Mouse (Mus musculus) hindbrain, embryonic 11.5 days (tissue): ENCODE results near the gene Zfp558. TPM values are rescaled to one million over a fixed set of nuclear protein-coding genes. Genes with fewer than 3 reads are reported as not detected.
"Not testable (repeated sequence)": the region's sequence is repeated elsewhere in the genome, so short reads cannot be mapped to it uniquely, and the experiment has no call there.

ENCODE experiments used
- ATAC-seq: fragments of 200-750 bp; cut with Nextera tagmentation; 2 replicates; pipeline ENCODE4 v1.8.0; 2017; ENCODE audit warnings: mild to moderate bottlenecking, moderate TSS enrichment, moderate library complexity; ENCODE audit not compliant: low FRiP score
- DNase-seq: peaks from one replicate; pipeline ENCODE4 v3.0.0-alpha.2; 2015; ENCODE audit warnings: low spot score
- H3K27ac ChIP-seq: fragments of 300-500 bp; sonication (generic); 2 replicates; pipeline ENCODE4 v1.5.1; 2014; ENCODE audit warnings: mild to moderate bottlenecking, low read depth, low read length
- H3K27me3 ChIP-seq: fragments of 300-500 bp; sonication (generic); 2 replicates; pipeline ENCODE4 v1.6.1; 2014; ENCODE audit warnings: mild to moderate bottlenecking, low read length, moderate library complexity, mixed read lengths; ENCODE audit not compliant: control insufficient read depth, insufficient read depth
- H3K36me3 ChIP-seq: fragments of 300-500 bp; sonication (generic); 2 replicates; pipeline ENCODE4 v1.6.1; 2014; ENCODE audit warnings: mild to moderate bottlenecking, low read length, moderate library complexity, mixed read lengths; ENCODE audit not compliant: control insufficient read depth, insufficient read depth
- H3K4me1 ChIP-seq: fragments of 300-500 bp; sonication (generic); replicated peaks from 2 replicates; pipeline ENCODE4 v1.6.1; 2014; ENCODE audit warnings: low read length, mixed read lengths; ENCODE audit not compliant: control insufficient read depth, insufficient read depth
- H3K4me2 ChIP-seq: fragments of 300-500 bp; sonication (generic); replicated peaks from 2 replicates; pipeline ENCODE4 v1.6.1; 2014; ENCODE audit warnings: mild to moderate bottlenecking, low read depth, low read length
- H3K4me3 ChIP-seq: fragments of 300-500 bp; sonication (generic); 2 replicates; pipeline ENCODE4 v1.5.1; 2014; ENCODE audit warnings: low read depth, low read length
- H3K9ac ChIP-seq: fragments of 300-500 bp; sonication (generic); 2 replicates; pipeline ENCODE4 v1.6.1; 2014; ENCODE audit warnings: low read depth, low read length
- H3K9me3 ChIP-seq: fragments of 300-500 bp; sonication (generic); 2 replicates; pipeline ENCODE4 v1.6.1; 2016; ENCODE audit warnings: low read length; ENCODE audit not compliant: control insufficient read depth
- WGBS: fragments of 180-500 bp; shearing (Covaris S2); extraction: QIAGEN DNeasy Blood & Tissue Kit; methylation state at CpG from one replicate; pipeline ENCODE4 v1.1.7; 2014; 5-methylcytosine and 5-hydroxymethylcytosine counted together
- polyA plus RNA-seq: library from polyadenylated mRNA; unstranded; fragments of >200 nt; fragmentation: Nextera tagmentation; extraction: Ambion mirVana; gene quantifications from 2 replicates; pipeline ENCODE4 v1.2.1, GENCODE M21; 2014

Zfp558 gene
- 14.4 and 16.7 TPM in 2 replicates for polyA plus RNA-seq

- DNase-seq (no peak), ATAC-seq (no peak)
- no peaks in the 10 kb centered on the region for H3K27me3 ChIP-seq
- H3K27ac ChIP-seq, result no peak within 1 kb of the TSS
- no peak within 1 kb of the TSS for H3K4me2 ChIP-seq
- no peaks in the 10 kb centered on the region for H3K36me3 ChIP-seq
- H3K4me3 ChIP-seq, result no peak within 1 kb of the TSS
- 80% methylated on average over 3 of the region's 3 CpGs for WGBS
- H3K9ac ChIP-seq, result no peak within 1 kb of the TSS
- no peaks in the 10 kb centered on the region for H3K9me3 ChIP-seq
- no peaks in the 10 kb centered on the region for H3K4me1 ChIP-seq
These were observed at the start of gene Zfp558, which contains the start of gene Mbd3l1 for GRCm38 (mm10) chr9:18478168-18478567. Gene Zfp558 (minus strand): TSS chr9:18478268. Gene Mbd3l1 (plus strand): TSS chr9:18478359.

DNA sequence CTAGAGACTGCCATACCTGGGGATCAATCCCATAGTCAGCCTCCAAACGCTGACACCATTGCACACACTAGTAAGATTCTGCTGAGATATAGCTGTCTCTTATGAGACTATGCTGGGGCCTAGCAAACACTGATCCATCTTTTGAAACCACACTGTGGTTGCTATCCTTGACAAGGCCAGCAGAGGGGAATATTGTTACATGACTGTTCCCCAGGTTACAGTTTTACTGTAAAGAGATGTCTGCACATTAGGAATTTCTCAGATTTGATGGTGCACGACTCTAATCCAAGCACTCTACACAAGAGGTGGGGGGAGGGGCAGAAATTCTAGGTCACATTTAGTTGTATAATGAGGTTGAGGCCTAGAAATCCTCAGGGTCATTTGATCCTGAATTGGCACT lies 30.0 kb upstream of the Zfp558 start:
- Histone ChIP-seq H3K4me3 (no peak overlapping the region), H3K9me3 (no peaks in the 10 kb centered on the region), H3K4me2 (no peak overlapping the region), H3K27me3 (no peaks in the 10 kb centered on the region), H3K4me1 (no peaks in the 10 kb centered on the region), H3K27ac (no peak overlapping the region), H3K9ac (no peak overlapping the region), H3K36me3 (no peaks in the 10 kb centered on the region)
- WGBS, result 65% methylated on average over 2 of the region's 2 CpGs
- no peak for ATAC-seq
- no peak for DNase-seq

DNA sequence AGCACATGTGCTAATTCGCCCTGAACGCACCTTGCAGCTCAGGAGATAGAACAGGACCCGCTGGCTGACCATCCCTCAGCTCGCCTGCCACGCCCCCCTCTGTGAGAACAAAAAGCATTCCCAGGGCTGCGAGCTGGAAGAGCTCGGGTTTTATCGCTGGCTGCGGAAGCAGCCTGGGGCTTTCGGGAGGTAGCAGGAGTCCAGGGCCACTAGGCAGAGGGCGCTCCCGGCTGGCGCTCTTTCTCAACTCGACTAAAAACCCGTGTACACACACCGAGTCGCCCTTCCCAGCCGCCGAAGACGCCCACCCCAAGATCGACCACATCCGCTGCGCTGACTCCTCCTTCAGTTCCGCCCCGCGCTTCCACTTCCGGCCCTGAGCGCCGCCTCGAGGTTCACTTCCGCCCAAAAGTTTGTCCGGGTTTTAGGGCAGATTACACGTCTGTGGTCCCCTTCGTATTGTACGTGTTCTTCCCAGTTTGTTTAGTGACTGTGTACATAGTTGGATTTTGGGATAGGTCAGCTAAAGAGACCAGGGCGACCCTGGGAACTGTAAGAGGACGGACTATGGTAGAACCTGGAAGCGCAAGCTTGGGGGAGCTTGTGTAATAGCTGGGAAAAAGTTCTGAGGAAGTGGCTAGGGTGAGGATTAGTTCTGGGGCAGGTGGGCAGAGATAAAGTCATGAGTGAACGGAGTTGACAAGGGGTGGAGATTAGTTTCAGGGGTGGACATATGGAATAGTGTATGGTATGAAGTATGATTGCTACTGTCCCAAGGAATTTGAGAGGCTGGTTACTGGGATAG lies 4.5 kb downstream of the Zfp558 start:
- H3K27me3 ChIP-seq, result no peaks in the 10 kb centered on the region
- DNase-seq (peak; percentile 86), ATAC-seq (peak; percentile 99)
- peak overlapping the region; percentile 52 for H3K4me2 ChIP-seq
- H3K9ac ChIP-seq, result peak overlapping the region; percentile 72
- H3K4me1 ChIP-seq, result no peaks in the 10 kb centered on the region
- 5% methylated on average over 39 of the region's 39 CpGs for WGBS
- peak overlapping the region; percentile 93 for H3K27ac ChIP-seq
- H3K9me3 ChIP-seq, result no peaks in the 10 kb centered on the region
- peak overlapping the region; percentile 57 for H3K4me3 ChIP-seq
- H3K36me3 ChIP-seq, result no peaks in the 10 kb centered on the region

GRCm38 (mm10) chr9:18468005-18468404 lies 10.1 kb downstream of the Zfp558 start:
- Histone ChIP-seq H3K9me3 (no peaks in the 10 kb centered on the region), H3K27ac (no peak overlapping the region), H3K27me3 (no peaks in the 10 kb centered on the region), H3K9ac (no peak overlapping the region), H3K36me3 (no peaks in the 10 kb centered on the region), H3K4me1 (no peaks in the 10 kb centered on the region), H3K4me2 (no peak overlapping the region), H3K4me3 (no peak overlapping the region)
- WGBS, result 92% methylated on average over 3 of the region's 3 CpGs
- ATAC-seq, result no peak
- DNase-seq, result no peak

DNA sequence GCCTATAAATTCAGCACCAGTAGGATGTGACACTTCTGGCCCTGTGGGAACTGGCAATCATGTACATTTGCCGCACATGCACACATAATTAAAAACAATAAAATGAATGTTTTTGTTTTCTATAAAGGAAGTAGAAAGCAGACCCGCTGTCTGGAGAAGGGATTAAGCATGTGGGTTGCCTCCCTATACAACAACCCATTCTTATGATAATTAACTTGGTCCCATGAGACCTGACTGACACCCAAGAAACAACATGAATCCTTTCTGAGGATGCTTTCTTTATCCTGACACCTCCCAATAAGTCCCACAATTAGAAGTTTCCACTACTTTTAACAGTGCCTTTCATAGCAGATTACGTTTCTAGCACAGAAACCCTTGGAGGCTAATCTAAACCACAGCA lies 10.7 kb downstream of the Zfp558 start:
- Histone ChIP-seq H3K27ac (no peak overlapping the region), H3K4me3 (no peak overlapping the region), H3K27me3 (no peaks in the 10 kb centered on the region), H3K4me1 (no peaks in the 10 kb centered on the region), H3K9ac (no peak overlapping the region), H3K36me3 (no peaks in the 10 kb centered on the region), H3K9me3 (no peaks in the 10 kb centered on the region), H3K4me2 (no peak overlapping the region)
- 58% methylated on average over 3 of the region's 3 CpGs for WGBS
- no peak for DNase-seq
- ATAC-seq, result no peak

DNA sequence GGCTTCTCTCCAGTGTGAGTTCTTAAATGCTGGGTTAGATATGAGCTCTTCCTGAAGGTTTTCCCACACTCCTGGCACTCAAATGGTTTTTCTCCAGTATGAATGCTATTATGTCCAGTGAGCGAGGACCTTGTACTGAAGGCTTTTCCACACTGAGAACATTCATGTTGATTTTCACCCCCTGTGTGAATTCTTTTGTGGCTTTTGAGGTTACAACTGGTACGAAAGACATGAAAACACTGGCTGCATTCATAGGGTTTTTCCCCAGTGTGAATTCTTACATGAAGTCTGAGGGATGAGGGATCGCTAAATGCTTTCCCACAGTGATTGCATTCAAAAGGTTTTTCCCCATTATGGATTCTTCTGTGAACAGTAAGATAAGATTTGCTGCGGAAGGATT lies 21.5 kb downstream of the Zfp558 start:
- no peak overlapping the region for H3K27ac ChIP-seq
- no peaks in the 10 kb centered on the region for H3K27me3 ChIP-seq
- no peak overlapping the region for H3K4me2 ChIP-seq
- no peaks in the 10 kb centered on the region for H3K9me3 ChIP-seq
- H3K9ac ChIP-seq, result no peak overlapping the region
- DNase-seq (no peak), ATAC-seq (no peak)
- peaks cover 18% of the 10 kb centered on the region for H3K36me3 ChIP-seq
- no peaks in the 10 kb centered on the region for H3K4me1 ChIP-seq
- 92% methylated on average over 4 of the region's 4 CpGs for WGBS
- no peak overlapping the region for H3K4me3 ChIP-seq

DNA sequence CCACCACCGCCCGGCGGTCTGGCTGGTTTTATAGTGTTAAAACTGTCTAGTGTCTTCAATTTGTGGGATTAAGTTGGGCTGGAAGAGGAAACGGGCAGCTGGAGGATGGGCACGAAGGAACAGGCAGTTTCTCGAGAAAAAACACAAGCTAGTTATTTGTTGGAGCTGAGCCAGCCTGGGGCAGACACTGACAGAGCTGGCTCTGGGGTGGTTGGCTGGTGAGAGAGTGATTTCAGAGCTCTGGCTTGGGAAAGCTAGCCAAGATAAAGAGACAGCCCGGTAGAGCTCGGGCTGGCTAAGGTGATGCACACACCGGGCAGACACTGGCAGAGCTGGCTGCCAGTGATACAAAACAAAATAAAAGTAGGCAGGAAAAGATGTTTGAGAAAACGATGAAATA lies 46.4 kb downstream of the Zfp558 start:
- H3K9ac ChIP-seq, result no peak overlapping the region
- no peaks in the 10 kb centered on the region for H3K27me3 ChIP-seq
- H3K27ac ChIP-seq, result no peak overlapping the region
- ATAC-seq, result no peak
- H3K4me2 ChIP-seq, result no peak overlapping the region
- 86% methylated on average over 10 of the region's 10 CpGs for WGBS
- H3K4me1 ChIP-seq, result no peaks in the 10 kb centered on the region
- H3K4me3 ChIP-seq, result no peak overlapping the region
- DNase-seq, result no peak
- H3K36me3 ChIP-seq, result no peaks in the 10 kb centered on the region
- no peaks in the 10 kb centered on the region for H3K9me3 ChIP-seq

DNA sequence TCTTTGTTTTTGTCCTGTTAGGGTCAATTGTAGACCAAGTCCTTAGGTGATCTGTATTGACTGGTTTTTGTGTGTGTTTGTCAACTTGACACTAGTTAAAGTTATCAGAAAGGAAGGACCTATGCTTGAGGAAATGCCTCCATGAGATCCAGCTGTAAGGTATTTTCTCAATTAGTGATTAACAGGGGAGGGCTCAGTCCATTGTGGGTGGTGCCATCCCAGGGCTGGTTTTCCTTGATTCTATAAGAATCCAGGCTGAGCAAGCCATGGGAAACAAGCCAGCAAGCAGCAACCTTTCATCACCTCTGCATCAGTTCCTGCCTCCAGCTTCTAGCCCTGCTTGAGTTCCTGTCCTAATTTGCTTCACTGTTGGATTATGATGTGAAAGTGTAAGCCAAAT lies 47.7 kb downstream of the Zfp558 start, which contains the start of gene Mbd3l2:
Gene Mbd3l2, plus strand, starts transcription at position 301 of the 400 bp plus-strand sequence.
- no peaks in the 10 kb centered on the region for H3K9me3 ChIP-seq
- no peak for DNase-seq
- no peak within 1 kb of the TSS for H3K27ac ChIP-seq
- H3K36me3 ChIP-seq, result no peaks in the 10 kb centered on the region
- ATAC-seq, result no peak
- H3K27me3 ChIP-seq, result no peaks in the 10 kb centered on the region
- no peak within 1 kb of the TSS for H3K4me3 ChIP-seq
- H3K4me2 ChIP-seq, result no peak within 1 kb of the TSS
- no peaks in the 10 kb centered on the region for H3K4me1 ChIP-seq
- H3K9ac ChIP-seq, result no peak within 1 kb of the TSS

GRCm38 (mm10) chr9:18412371-18412770 lies 65.7 kb downstream of the Zfp558 start:
- not testable (repeated sequence) for H3K4me1 ChIP-seq, ATAC-seq, DNase-seq

More at GRCm38 (mm10) chr9:18412371-18412770, 65.7 kb downstream of the Zfp558 start:
- H3K9me3 ChIP-seq, H3K36me3 ChIP-seq, H3K9ac ChIP-seq, H3K4me3 ChIP-seq, H3K27ac ChIP-seq, H3K4me2 ChIP-seq, H3K27me3 ChIP-seq: not testable (repeated sequence)
- WGBS, result 77% methylated on average over 4 of the region's 4 CpGs
